Mouse (Mus musculus) G1E (cell line): ENCODE data around the gene Gpr37l1. TPM values are rescaled to one million over a fixed set of nuclear protein-coding genes. Genes with fewer than 3 reads are reported as not detected.

Source experiments
- ATAC-seq: 2 replicates; pipeline ENCODE4 v1.8.0; 2016; ENCODE audit warnings: mild to moderate bottlenecking; ENCODE audit not compliant: insufficient number of reproducible peaks, poor library complexity, low FRiP score, severe bottlenecking; ENCODE audit errors: extremely low read depth
- DNase-seq: peaks from one replicate; pipeline ENCODE4 v3.0.0; 2012; ENCODE audit warnings: low spot score
- H3K27me3 ChIP-seq: 2 replicates; pipeline ENCODE4 v1.6.1; 2012; ENCODE audit warnings: mild to moderate bottlenecking, low read length, inconsistent platforms; ENCODE audit not compliant: insufficient read depth
- H3K36me3 ChIP-seq: replicated peaks from 2 replicates; pipeline ENCODE3; 2012; ENCODE audit warnings: mild to moderate bottlenecking, inconsistent platforms
- H3K4me1 ChIP-seq: 2 replicates; pipeline ENCODE4 v1.6.1; 2012; ENCODE audit warnings: low read depth, low read length, inconsistent platforms, mixed read lengths; ENCODE audit not compliant: insufficient read depth
- H3K4me3 ChIP-seq: 2 replicates; pipeline ENCODE4 v1.5.1; 2012; ENCODE audit warnings: low read depth, mild to moderate bottlenecking, inconsistent platforms, low read length, moderate library complexity, mixed read lengths
- H3K9me3 ChIP-seq: replicated peaks from 2 replicates; pipeline ENCODE4 v1.6.1; 2012; ENCODE audit warnings: inconsistent platforms
- CTCF ChIP-seq: IDR thresholded peaks from 2 replicates; pipeline ENCODE4 v1.5.1; 2012; ENCODE audit warnings: low read depth, low read length, inconsistent platforms, mixed read lengths
- GATA1 ChIP-seq: IDR thresholded peaks from 2 replicates; pipeline ENCODE4 v1.6.1; 2012; ENCODE audit warnings: borderline replicate concordance, low read length, inconsistent platforms, mixed read lengths
- GATA2 ChIP-seq: IDR thresholded peaks from 2 replicates; pipeline ENCODE4 v1.6.1; 2012; ENCODE audit warnings: low read depth, low read length, inconsistent platforms, borderline replicate concordance
- POLR2AphosphoS5 ChIP-seq: IDR thresholded peaks from 2 replicates; pipeline ENCODE4 v1.6.1; 2012; ENCODE audit warnings: low read depth, low read length, inconsistent platforms; ENCODE audit not compliant: insufficient replicate concordance
- TAL1 ChIP-seq: conservative IDR thresholded peaks from 2 replicates; pipeline ENCODE4 v1.6.1; 2012; ENCODE audit warnings: low read depth, low read length, inconsistent platforms, mixed read lengths
- polyA plus RNA-seq: library from polyadenylated mRNA; stranded (reverse); fragments of >175 nt; gene quantifications from 2 replicates; pipeline ENCODE4 v1.2.3, GENCODE M21; 2012
- total RNA-seq, 2 experiments: library from RNA; stranded (forward) in 1 of 2; stranded (reverse) in 1 of 2; fragments of 200-1000 nt in 1 of 2; fragments of >200 nt in 1 of 2; fragmentation: Nextera tagmentation in 1 of 2; gene quantifications; 2 replicates each; pipeline ENCODE4 v1.2.3; 2014 to 2017

Gpr37l1 gene
- total and polyA plus RNA-seq, 3 experiments: 0.05 TPM; not detected in 2

- H3K27me3 ChIP-seq: peaks cover 46% of the 10 kb centered on the region
- no peak for DNase-seq
- H3K4me3 ChIP-seq: no peak overlapping the region
- TF ChIP-seq GATA1 (no peak), TAL1 (no peak), CTCF (no peak), GATA2 (no peak), POLR2AphosphoS5 (no peak)
- no peak for ATAC-seq
- peaks cover 8% of the 10 kb centered on the region; the same call in 1 of the 2 replicates for H3K4me1 ChIP-seq
- no peaks in the 10 kb centered on the region for H3K9me3 ChIP-seq
- no peaks in the 10 kb centered on the region for H3K36me3 ChIP-seq
Observed at GRCm38 (mm10) chr1:135177724-135178123, 10.2 kb upstream of the Gpr37l1 start.

- H3K36me3 ChIP-seq: no peaks in the 10 kb centered on the region
- ATAC-seq (no peak), DNase-seq (no peak)
- peaks cover 27% of the 10 kb centered on the region for H3K27me3 ChIP-seq
- peaks cover 2% of the 10 kb centered on the region; the same call in 1 of the 2 replicates for H3K4me1 ChIP-seq
- no peaks in the 10 kb centered on the region for H3K9me3 ChIP-seq
- no peak overlapping the region for H3K4me3 ChIP-seq
- TF ChIP-seq CTCF: no peak
- TF ChIP-seq GATA1: no peak
- no peak for TF ChIP-seq TAL1
- TF ChIP-seq POLR2AphosphoS5: no peak
- TF ChIP-seq GATA2: no peak
Observed at GRCm38 (mm10) chr1:135175176-135175575, 7.7 kb upstream of the Gpr37l1 start.

- ATAC-seq: no peak
- H3K4me3 ChIP-seq: no peak overlapping the region
- DNase-seq: no peak
- H3K27me3 ChIP-seq: peaks cover 21% of the 10 kb centered on the region
- TF ChIP-seq GATA2 (no peak), GATA1 (no peak), POLR2AphosphoS5 (no peak), TAL1 (no peak), CTCF (no peak)
- H3K9me3 ChIP-seq: no peaks in the 10 kb centered on the region
- no peaks in the 10 kb centered on the region for H3K4me1 ChIP-seq
- H3K36me3 ChIP-seq: no peaks in the 10 kb centered on the region
Observed at GRCm38 (mm10) chr1:135173311-135173710, 5.8 kb upstream of the Gpr37l1 start.

- Histone ChIP-seq H3K27me3 (peaks cover 20% of the 10 kb centered on the region), H3K4me1 (no peaks in the 10 kb centered on the region), H3K4me3 (no peak overlapping the region), H3K9me3 (no peaks in the 10 kb centered on the region), H3K36me3 (no peaks in the 10 kb centered on the region)
- DNase-seq (no peak), ATAC-seq (no peak; the same call in 1 of the 2 replicates)
- no peak for TF ChIP-seq GATA2
- no peak for TF ChIP-seq POLR2AphosphoS5
- no peak for TF ChIP-seq CTCF
- TF ChIP-seq TAL1: no peak
- TF ChIP-seq GATA1: no peak
Observed at GRCm38 (mm10) chr1:135171984-135172383, 4.5 kb upstream of the Gpr37l1 start.

GRCm38 (mm10) chr1:135171202-135171601, 3.7 kb upstream of the Gpr37l1 start:
- Histone ChIP-seq H3K27me3 (peaks cover 22% of the 10 kb centered on the region), H3K36me3 (no peaks in the 10 kb centered on the region), H3K4me3 (no peak overlapping the region), H3K9me3 (no peaks in the 10 kb centered on the region), H3K4me1 (no peaks in the 10 kb centered on the region)
- TF ChIP-seq GATA1 (no peak), CTCF (no peak), TAL1 (no peak), GATA2 (no peak), POLR2AphosphoS5 (no peak)
- ATAC-seq (no peak), DNase-seq (no peak)

GRCm38 (mm10) chr1:135170299-135170698, 2.8 kb upstream of the Gpr37l1 start:
- no peak for DNase-seq
- H3K4me3 ChIP-seq: no peak overlapping the region
- no peak for TF ChIP-seq POLR2AphosphoS5
- TF ChIP-seq GATA1: no peak
- no peak for TF ChIP-seq TAL1
- no peak for TF ChIP-seq GATA2
- no peak for TF ChIP-seq CTCF
- ATAC-seq: no peak
- no peaks in the 10 kb centered on the region for H3K36me3 ChIP-seq
- peaks cover 22% of the 10 kb centered on the region for H3K27me3 ChIP-seq
- no peaks in the 10 kb centered on the region for H3K4me1 ChIP-seq
- no peaks in the 10 kb centered on the region for H3K9me3 ChIP-seq
